Mouse (Mus musculus): ENCODE data around the gene Fam110a. TPM values are rescaled to one million over a fixed set of nuclear protein-coding genes. Genes with fewer than 3 reads are reported as not detected.
A peak's percentile ranks its signal among the peaks of the same experiment; 100 is the strongest.
"Not testable (repeated sequence)": the region's sequence is repeated elsewhere in the genome, so short reads cannot be mapped to it uniquely, and the experiment has no call there.

Gene Fam110a
- polyA plus RNA-seq, 1 experiment from 2014 or later, result 52.1 TPM

DNA sequence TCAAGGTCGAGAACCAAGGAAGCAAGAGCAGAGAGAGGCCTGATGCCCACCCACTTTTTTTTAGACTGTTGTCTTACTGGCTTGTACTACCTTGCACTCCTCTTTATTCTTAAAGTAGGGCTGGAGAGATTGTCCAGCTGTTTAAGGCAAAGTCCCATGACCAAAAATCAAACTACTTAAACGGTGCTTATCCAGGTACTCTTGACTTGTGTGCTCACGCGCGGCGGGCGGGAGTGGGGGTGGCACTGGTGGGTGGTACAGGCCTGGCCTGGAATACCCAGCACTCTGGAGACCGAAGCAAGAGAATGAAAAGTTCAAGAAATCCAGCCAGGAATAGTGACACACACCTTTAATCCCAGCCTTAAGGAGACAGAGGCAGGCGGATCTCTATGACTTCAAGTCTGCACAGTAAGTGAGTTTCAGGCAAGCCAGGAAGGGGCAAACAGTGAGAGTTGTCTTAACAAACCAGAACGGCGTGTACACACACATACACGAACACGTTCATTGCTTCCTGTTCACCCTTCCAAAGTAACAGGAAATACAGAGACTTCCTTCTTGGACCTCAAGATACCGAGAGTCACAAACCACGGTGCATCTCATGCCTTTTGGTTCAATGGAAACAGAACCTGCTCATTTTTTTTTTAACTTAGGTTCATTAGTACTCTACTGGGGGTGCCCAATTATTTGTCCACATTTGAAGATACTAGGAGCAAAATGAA lies 29.2 kb upstream of the Fam110a start:
- no peak overlapping the region for H3K4me3 ChIP-seq
- no peak overlapping the region for H3K9ac ChIP-seq
- no peaks in the 10 kb centered on the region for H3K36me3 ChIP-seq
- H3K9me3 ChIP-seq, result no peaks in the 10 kb centered on the region
- H3K27ac ChIP-seq (replicated peaks), result no peak overlapping the region
- WGBS, result 90% methylated on average over 15 of the region's 15 CpGs
- no peak overlapping the region for H3K4me2 ChIP-seq
- no peaks in the 10 kb centered on the region for H3K4me1 ChIP-seq (replicated peaks)
- H3K27me3 ChIP-seq, result no peaks in the 10 kb centered on the region
- ATAC-seq (ENCODE audit: low read depth), result no peak

DNA sequence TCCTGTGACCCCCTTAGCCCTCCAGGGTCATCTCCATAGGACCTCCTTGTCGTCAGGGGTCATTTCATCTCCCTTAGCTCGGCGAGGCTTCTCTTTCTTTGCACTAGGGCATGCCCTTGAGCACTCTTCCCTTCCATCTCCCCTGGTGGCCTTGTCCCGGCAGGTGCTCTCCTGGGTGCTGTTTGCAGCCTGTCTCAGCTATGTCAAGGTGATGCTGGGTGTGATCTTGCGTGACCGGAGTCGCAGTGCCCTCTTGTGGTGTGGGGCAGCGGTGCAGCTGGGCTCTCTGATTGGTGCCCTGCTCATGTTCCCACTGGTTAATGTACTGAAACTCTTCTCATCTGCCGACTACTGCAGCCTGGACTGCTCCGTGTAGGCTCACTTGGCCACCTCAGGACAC lies 27.8 kb upstream of the Fam110a start:
- Histone ChIP-seq H3K9ac (no peak overlapping the region), H3K27ac (replicated peaks) (no peak overlapping the region), H3K9me3 (no peaks in the 10 kb centered on the region), H3K36me3 (no peaks in the 10 kb centered on the region), H3K4me3 (no peak overlapping the region), H3K4me2 (no peak overlapping the region), H3K27me3 (no peaks in the 10 kb centered on the region), H3K4me1 (replicated peaks) (no peaks in the 10 kb centered on the region)
- ATAC-seq (ENCODE audit: low read depth), result no peak
- 66% methylated on average over 10 of the region's 10 CpGs for WGBS

DNA sequence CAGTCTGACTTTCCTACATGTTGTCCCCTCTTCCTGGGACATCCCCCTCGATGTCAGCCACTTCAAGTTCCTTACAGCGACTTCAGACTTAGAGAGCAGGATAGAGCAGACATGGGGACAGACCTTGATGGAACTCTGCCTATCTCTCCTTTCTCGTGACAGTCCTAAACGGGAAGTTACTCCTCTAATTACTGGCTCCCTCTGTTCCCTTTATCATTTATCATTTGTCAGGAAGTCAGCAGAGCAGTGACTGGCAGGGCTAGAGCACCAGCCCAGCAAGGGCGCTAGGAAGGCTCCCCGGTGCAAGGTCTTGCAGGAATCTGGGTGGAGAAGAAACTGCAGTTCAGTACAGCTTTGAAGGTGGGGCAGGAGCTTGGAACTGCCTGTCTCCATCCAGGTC lies 22.5 kb upstream of the Fam110a start:
- H3K4me1 ChIP-seq (replicated peaks), result peaks cover 4% of the 10 kb centered on the region
- no peak overlapping the region for H3K9ac ChIP-seq
- peaks cover 36% of the 10 kb centered on the region for H3K27me3 ChIP-seq
- no peaks in the 10 kb centered on the region for H3K36me3 ChIP-seq
- H3K4me2 ChIP-seq, result no peak overlapping the region
- no peak overlapping the region for H3K27ac ChIP-seq (replicated peaks)
- no peaks in the 10 kb centered on the region for H3K9me3 ChIP-seq
- ATAC-seq (ENCODE audit: low read depth), result no peak
- WGBS, result 69% methylated on average over 6 of the region's 6 CpGs
- no peak overlapping the region for H3K4me3 ChIP-seq

DNA sequence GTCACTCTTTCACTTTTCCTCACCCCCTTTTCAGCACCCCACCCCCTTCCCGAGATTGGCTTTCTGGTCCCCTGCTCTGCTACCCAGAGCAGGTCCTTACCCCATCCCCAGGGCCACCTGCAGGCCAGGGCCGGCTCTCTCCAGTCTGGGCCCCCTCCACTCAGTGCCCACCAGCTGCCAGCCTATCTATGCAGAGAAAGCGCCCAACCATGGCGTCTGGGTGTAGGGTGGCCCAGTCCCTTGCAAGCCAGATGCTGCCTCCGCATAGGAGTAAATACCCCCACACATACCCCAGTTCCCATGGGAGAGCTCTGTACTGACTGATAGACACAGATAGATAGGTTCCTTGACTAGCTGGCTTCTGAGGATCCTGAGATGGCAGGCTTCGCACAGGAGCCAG lies 20.7 kb upstream of the Fam110a start:
- 43% methylated on average over 6 of the region's 6 CpGs for WGBS
- peak; percentile 58; the same call in 1 of the 2 replicates for ATAC-seq (ENCODE audit: low read depth)
- H3K27me3 ChIP-seq, result peaks cover 52% of the 10 kb centered on the region
- peaks cover 4% of the 10 kb centered on the region for H3K4me1 ChIP-seq (replicated peaks)
- H3K9me3 ChIP-seq, result no peaks in the 10 kb centered on the region
- no peak overlapping the region for H3K9ac ChIP-seq
- no peak overlapping the region for H3K4me3 ChIP-seq
- H3K4me2 ChIP-seq, result no peak overlapping the region
- no peaks in the 10 kb centered on the region for H3K36me3 ChIP-seq
- no peak overlapping the region for H3K27ac ChIP-seq (replicated peaks)

DNA sequence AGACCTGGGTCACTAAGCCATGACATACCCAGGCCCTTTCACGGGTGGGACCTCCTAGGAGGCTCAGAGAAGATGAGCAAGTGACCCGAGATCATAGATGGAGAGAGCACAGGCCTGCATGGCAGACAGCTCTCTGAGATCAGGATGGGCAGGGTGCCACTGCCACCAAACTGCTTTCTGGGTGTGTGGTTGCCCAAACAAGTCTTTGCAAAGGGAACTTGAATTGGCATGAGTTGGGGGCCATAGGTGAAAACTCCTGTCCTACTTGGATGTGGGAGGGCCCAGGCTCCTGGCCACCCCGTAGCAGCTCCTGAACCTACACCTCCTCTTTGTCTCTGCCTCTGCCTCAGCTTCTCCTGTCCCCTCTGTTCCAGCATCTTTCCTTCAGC lies 20.3 kb upstream of the Fam110a start:
- H3K9me3 ChIP-seq, result no peaks in the 10 kb centered on the region
- no peak for ATAC-seq (ENCODE audit: low read depth)
- 36% methylated on average over 3 of the region's 3 CpGs for WGBS
- no peak overlapping the region for H3K27ac ChIP-seq (replicated peaks)
- no peak overlapping the region for H3K4me3 ChIP-seq
- H3K4me1 ChIP-seq (replicated peaks), result peaks cover 4% of the 10 kb centered on the region
- H3K9ac ChIP-seq, result no peak overlapping the region
- no peak overlapping the region for H3K4me2 ChIP-seq
- H3K27me3 ChIP-seq, result peaks cover 57% of the 10 kb centered on the region
- no peaks in the 10 kb centered on the region for H3K36me3 ChIP-seq

DNA sequence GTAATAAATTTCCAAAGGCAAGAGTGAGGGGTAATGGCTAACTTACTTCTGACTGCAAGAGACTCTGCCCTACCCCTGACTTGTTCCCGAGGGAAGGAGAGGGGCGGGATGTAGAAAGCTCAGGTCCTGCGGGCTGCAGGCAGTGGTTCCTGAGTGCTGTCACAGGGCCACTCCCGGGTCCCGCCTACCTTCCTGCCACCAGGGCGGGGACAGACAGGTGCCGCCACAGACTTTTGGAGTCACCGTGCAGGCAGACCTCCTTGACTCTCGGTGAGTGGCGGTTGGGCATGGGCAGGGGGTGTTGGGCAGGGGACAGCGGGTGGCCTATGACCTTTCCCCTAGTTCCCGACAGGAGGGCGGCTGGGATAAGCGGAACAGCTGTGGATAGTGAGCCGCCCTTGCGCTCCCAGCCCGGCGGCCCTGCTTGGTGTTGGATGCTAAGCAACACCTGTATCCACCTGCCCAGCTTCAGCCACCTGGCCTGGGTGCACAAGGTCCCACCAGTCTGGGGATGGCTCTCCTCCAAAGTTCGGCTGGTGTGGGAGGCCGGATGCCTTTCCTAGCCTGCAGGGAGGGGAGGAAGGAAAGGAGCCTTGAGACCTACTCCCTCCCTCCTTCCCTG lies 19.8 kb upstream of the Fam110a start:
- H3K4me3 ChIP-seq, result no peak overlapping the region
- peaks cover 61% of the 10 kb centered on the region for H3K27me3 ChIP-seq
- H3K4me1 ChIP-seq (replicated peaks), result peaks cover 4% of the 10 kb centered on the region
- H3K27ac ChIP-seq (replicated peaks), result no peak overlapping the region
- H3K9ac ChIP-seq, result no peak overlapping the region
- 12% methylated on average over 20 of the region's 20 CpGs for WGBS
- no peaks in the 10 kb centered on the region for H3K9me3 ChIP-seq
- no peaks in the 10 kb centered on the region for H3K36me3 ChIP-seq
- no peak for ATAC-seq (ENCODE audit: low read depth)
- no peak overlapping the region for H3K4me2 ChIP-seq

GRCm38 (mm10) chr2:151998932-151999331 lies 18.9 kb upstream of the Fam110a start:
- Histone ChIP-seq H3K9me3 (no peaks in the 10 kb centered on the region), H3K4me3 (no peak overlapping the region), H3K9ac (no peak overlapping the region), H3K4me1 (replicated peaks) (peaks cover 11% of the 10 kb centered on the region), H3K27ac (replicated peaks) (no peak overlapping the region), H3K27me3 (peaks cover 62% of the 10 kb centered on the region), H3K4me2 (no peak overlapping the region), H3K36me3 (no peaks in the 10 kb centered on the region)
- WGBS, result 80% methylated on average over 4 of the region's 4 CpGs
- ATAC-seq (ENCODE audit: low read depth), result no peak

- H3K4me2 ChIP-seq, result no peak overlapping the region
- WGBS, result 72% methylated on average over 9 of the region's 9 CpGs
- peaks cover 66% of the 10 kb centered on the region for H3K27me3 ChIP-seq
- H3K9me3 ChIP-seq, result no peaks in the 10 kb centered on the region
- H3K9ac ChIP-seq, result no peak overlapping the region
- ATAC-seq (ENCODE audit: low read depth), result no peak
- no peak overlapping the region for H3K4me3 ChIP-seq
- H3K36me3 ChIP-seq, result no peaks in the 10 kb centered on the region
- H3K27ac ChIP-seq (replicated peaks), result no peak overlapping the region
- H3K4me1 ChIP-seq (replicated peaks), result peaks cover 11% of the 10 kb centered on the region
Measured at GRCm38 (mm10) chr2:151998505-151998899, 18.5 kb upstream of the Fam110a start.

DNA sequence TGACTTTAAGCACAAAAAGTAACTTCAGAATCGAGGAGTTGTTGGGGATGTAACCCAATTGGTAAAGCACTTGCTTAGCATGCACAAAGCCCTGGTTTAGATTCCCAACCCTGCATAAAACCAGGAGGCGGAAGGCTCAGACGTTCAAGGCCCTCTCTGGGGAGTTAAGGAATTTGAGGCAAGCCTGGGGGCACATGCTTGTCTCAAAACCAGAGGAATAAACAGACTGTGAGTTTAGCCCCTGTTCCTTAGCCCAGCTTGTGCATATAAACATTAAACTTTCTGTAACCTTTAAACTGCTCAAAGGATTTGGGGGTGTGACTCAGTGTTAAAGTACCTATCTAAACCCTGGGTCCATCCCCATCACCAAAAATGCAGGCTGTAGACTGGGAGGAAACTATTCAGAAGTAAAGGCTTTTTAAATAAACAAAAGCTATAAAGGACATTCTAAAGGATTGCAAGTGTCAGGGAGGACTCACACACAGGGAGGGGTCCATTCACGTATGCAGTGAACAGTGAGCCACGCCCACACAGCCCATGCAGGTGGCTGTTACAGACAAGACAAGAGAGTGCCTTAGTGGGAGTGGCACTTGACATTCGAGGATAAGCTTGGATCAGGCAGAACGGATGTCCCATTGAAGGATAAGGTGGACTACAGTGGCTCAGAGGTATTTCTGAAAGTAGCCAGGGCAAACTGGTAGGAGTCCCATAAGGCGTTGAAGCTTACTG lies 17.9 kb upstream of the Fam110a start:
- H3K27me3 ChIP-seq, result peaks cover 66% of the 10 kb centered on the region

DNA sequence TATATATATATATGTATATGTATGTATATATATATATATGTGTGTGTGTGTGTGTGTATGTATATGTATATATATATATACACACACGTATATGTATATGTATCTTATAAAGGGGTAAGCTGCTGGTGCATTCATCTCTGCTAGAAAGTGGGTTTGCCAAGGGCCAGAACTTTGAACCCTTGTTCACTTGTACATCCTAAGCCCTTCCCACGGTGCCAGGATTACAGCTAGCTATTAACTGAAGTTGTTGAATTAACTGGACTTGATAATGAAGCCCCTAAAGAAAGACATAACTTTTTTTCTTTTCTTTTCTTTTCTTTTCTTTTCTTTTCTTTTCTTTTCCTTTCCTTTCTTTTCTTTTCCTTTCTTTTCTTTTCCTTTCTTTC lies 17.2 kb upstream of the Fam110a start:
- H3K4me3 ChIP-seq; H3K9me3 ChIP-seq; H3K36me3 ChIP-seq; H3K9ac ChIP-seq; ATAC-seq (ENCODE audit: low read depth); H3K27ac ChIP-seq (replicated peaks); H3K4me2 ChIP-seq: not testable (repeated sequence)
- H3K4me1 ChIP-seq (replicated peaks), result peaks cover 11% of the 10 kb centered on the region
- peaks cover 66% of the 10 kb centered on the region for H3K27me3 ChIP-seq
- WGBS, result 59% methylated on average over 2 of the region's 2 CpGs

More for the DNA sequence above, 17.9 kb upstream of the Fam110a start:
- Histone ChIP-seq H3K36me3 (no peaks in the 10 kb centered on the region), H3K4me2 (no peak overlapping the region), H3K4me1 (replicated peaks) (peaks cover 11% of the 10 kb centered on the region), H3K9ac (no peak overlapping the region), H3K9me3 (no peaks in the 10 kb centered on the region), H3K4me3 (no peak overlapping the region), H3K27ac (replicated peaks) (no peak overlapping the region)
- 53% methylated on average over 8 of the region's 8 CpGs for whole genome bisulfite sequencing
- no peak for ATAC-seq (ENCODE audit: low read depth)

GRCm38 (mm10) chr2:151996229-151997189 lies 16.5 kb upstream of the Fam110a start, which contains the start of gene Slc52a3:
TSS of gene Slc52a3 (plus strand) at chr2:151996511.
- H3K9me3 ChIP-seq, result no peaks in the 10 kb centered on the region
- no peak within 1 kb of the TSS for H3K4me3 ChIP-seq
- peaks cover 16% of the 10 kb centered on the region for H3K4me1 ChIP-seq (replicated peaks)
- peak within 1 kb of the TSS; percentile 24 for H3K4me2 ChIP-seq
- no peak within 1 kb of the TSS for H3K9ac ChIP-seq
- WGBS, result 9% methylated on average over 35 of the region's 35 CpGs
- no peak for ATAC-seq (ENCODE audit: low read depth)
- H3K36me3 ChIP-seq, result no peaks in the 10 kb centered on the region
- peaks cover 66% of the 10 kb centered on the region for H3K27me3 ChIP-seq
- no peak within 1 kb of the TSS for H3K27ac ChIP-seq (replicated peaks)
